Mouse (Mus musculus): ENCODE results near the gene Slc35a2. TPM values are rescaled to one million over a fixed set of nuclear protein-coding genes. Genes with fewer than 3 reads are reported as not detected.

Slc35a2 gene
- polyA plus RNA-seq, 2 experiments, result 6.7 to 13.1 TPM

GRCm38 (mm10) chrX:7869826-7870225, 14.0 kb upstream of the Slc35a2 start:
- no peak overlapping the region for H3K27ac ChIP-seq
- H3K9me3 ChIP-seq (ENCODE audit: control insufficient read depth, low read length), result no peaks in the 10 kb centered on the region
- WGBS (ENCODE audit: insufficient replicate concordance), result 65% methylated on average over 3 of the region's 3 CpGs
- H3K4me3 ChIP-seq (ENCODE audit: insufficient read depth in 1 of 2, low read depth in 2 of 2, low read length in 2 of 2), result no peak overlapping the region
- no peak for TF ChIP-seq EP300 (IDR thresholded peaks at IDR 0.05; ENCODE audit: low read depth)
- no peak for TF ChIP-seq CTCF (IDR thresholded peaks at IDR 0.05; ENCODE audit: low read depth)
- DNase-seq (ENCODE audit: low read depth in 3 of 3, low spot score in 3 of 3) (no peak), ATAC-seq (ENCODE audit: insufficient read depth) (no peak)
- no peak overlapping the region for H3K4me2 ChIP-seq (ENCODE audit: low read depth)
- H3K27me3 ChIP-seq (ENCODE audit: control insufficient read depth, insufficient read depth, low read length), result no peaks in the 10 kb centered on the region
- H3K4me1 ChIP-seq (replicated peaks; ENCODE audit: control insufficient read depth in 2 of 2, insufficient read depth in 2 of 2, low read length in 1 of 2), result peaks cover 0 to 3% of the 10 kb centered on the region in 2 experiments; a peak in 1 of 4 replicates
- H3K36me3 ChIP-seq (replicated peaks; ENCODE audit: control insufficient read depth, insufficient read depth, low read depth), result peaks cover 27% of the 10 kb centered on the region
- H3K9ac ChIP-seq (replicated peaks), result no peak overlapping the region

- peaks cover 0 to 11% of the 10 kb centered on the region in 2 experiments; a peak in 3 of 4 replicates for H3K4me1 ChIP-seq (replicated peaks; ENCODE audit: control insufficient read depth in 2 of 2, insufficient read depth in 2 of 2, low read length in 1 of 2)
- TF ChIP-seq CTCF (IDR thresholded peaks at IDR 0.05; ENCODE audit: low read depth) (no peak), EP300 (IDR thresholded peaks at IDR 0.05; ENCODE audit: low read depth) (no peak)
- ATAC-seq (ENCODE audit: insufficient read depth), result peak; percentile 95
- H3K4me2 ChIP-seq (ENCODE audit: low read depth), result peak within 1 kb of the TSS; percentile 74
- H3K9me3 ChIP-seq (ENCODE audit: control insufficient read depth, low read length), result no peaks in the 10 kb centered on the region
- peak within 1 kb of the TSS; percentile 3; the same call in 1 of the 2 replicates for H3K9ac ChIP-seq (replicated peaks)
- no peaks in the 10 kb centered on the region for H3K27me3 ChIP-seq (ENCODE audit: control insufficient read depth, insufficient read depth, low read length)
- H3K4me3 ChIP-seq (ENCODE audit: insufficient read depth in 1 of 2, low read depth in 2 of 2, low read length in 2 of 2), result peak within 1 kb of the TSS; percentile 53 to 62
- no peak within 1 kb of the TSS for H3K27ac ChIP-seq
- peaks cover 12% of the 10 kb centered on the region for H3K36me3 ChIP-seq (replicated peaks; ENCODE audit: control insufficient read depth, insufficient read depth, low read depth)
- DNase-seq (ENCODE audit: low read depth in 3 of 3, low spot score in 3 of 3), result peak; percentile 71 to 78 (median 76)
- WGBS (ENCODE audit: insufficient replicate concordance), result 11% methylated on average over 26 of the region's 38 CpGs
Measured at GRCm38 (mm10) chrX:7878007-7878419, 5.8 kb upstream of the Slc35a2 start, which contains the start of gene Pim2. Pim2 (plus strand) TSS chrX:7878262.

GRCm38 (mm10) chrX:7878495-7878894, 5.3 kb upstream of the Slc35a2 start:
- WGBS (ENCODE audit: insufficient replicate concordance), result 23% methylated on average over 21 of the region's 21 CpGs
- ATAC-seq (ENCODE audit: insufficient read depth) (peak; percentile 14; the same call in 1 of the 2 replicates), DNase-seq (ENCODE audit: low read depth in 3 of 3, low spot score in 3 of 3) (no peak)
- H3K4me3 ChIP-seq (ENCODE audit: insufficient read depth in 1 of 2, low read depth in 2 of 2, low read length in 2 of 2), result peak overlapping the region; percentile 47 to 53
- H3K9ac ChIP-seq (replicated peaks), result no peak overlapping the region
- H3K27me3 ChIP-seq (ENCODE audit: control insufficient read depth, insufficient read depth, low read length), result no peaks in the 10 kb centered on the region
- H3K4me1 ChIP-seq (replicated peaks; ENCODE audit: control insufficient read depth in 2 of 2, insufficient read depth in 2 of 2, low read length in 1 of 2), result peaks cover 0 to 11% of the 10 kb centered on the region in 2 experiments; a peak in 3 of 4 replicates
- H3K9me3 ChIP-seq (ENCODE audit: control insufficient read depth, low read length), result no peaks in the 10 kb centered on the region
- peak overlapping the region; percentile 74 for H3K4me2 ChIP-seq (ENCODE audit: low read depth)
- H3K27ac ChIP-seq, result no peak overlapping the region
- H3K36me3 ChIP-seq (replicated peaks; ENCODE audit: control insufficient read depth, insufficient read depth, low read depth), result peaks cover 7% of the 10 kb centered on the region
- TF ChIP-seq CTCF (IDR thresholded peaks at IDR 0.05; ENCODE audit: low read depth) (no peak), EP300 (IDR thresholded peaks at IDR 0.05; ENCODE audit: low read depth) (no peak)

GRCm38 (mm10) chrX:7879819-7880218, 4.0 kb upstream of the Slc35a2 start:
- H3K4me2 ChIP-seq (ENCODE audit: low read depth), result peak overlapping the region; percentile 74; the same call in 1 of the 2 replicates
- ATAC-seq (ENCODE audit: insufficient read depth) (no peak), DNase-seq (ENCODE audit: low read depth in 3 of 3, low spot score in 3 of 3) (peak; percentile 33 to 49 (median 39))
- H3K36me3 ChIP-seq (replicated peaks; ENCODE audit: control insufficient read depth, insufficient read depth, low read depth), result no peaks in the 10 kb centered on the region; the same call in 1 of the 2 replicates
- H3K9me3 ChIP-seq (ENCODE audit: control insufficient read depth, low read length), result no peaks in the 10 kb centered on the region
- no peaks in the 10 kb centered on the region for H3K27me3 ChIP-seq (ENCODE audit: control insufficient read depth, insufficient read depth, low read length)
- TF ChIP-seq EP300 (IDR thresholded peaks at IDR 0.05; ENCODE audit: low read depth), result no peak
- TF ChIP-seq CTCF (IDR thresholded peaks at IDR 0.05; ENCODE audit: low read depth), result peak; percentile 69
- no peak overlapping the region for H3K27ac ChIP-seq
- WGBS (ENCODE audit: insufficient replicate concordance), result 8% methylated on average over 11 of the region's 11 CpGs
- H3K4me3 ChIP-seq (ENCODE audit: insufficient read depth in 1 of 2, low read depth in 2 of 2, low read length in 2 of 2), result no peak overlapping the region
- peaks cover 0 to 13% of the 10 kb centered on the region in 2 experiments; a peak in 3 of 4 replicates for H3K4me1 ChIP-seq (replicated peaks; ENCODE audit: control insufficient read depth in 2 of 2, insufficient read depth in 2 of 2, low read length in 1 of 2)
- H3K9ac ChIP-seq (replicated peaks), result no peak overlapping the region

- DNase-seq (ENCODE audit: low read depth in 3 of 3, low spot score in 3 of 3) (no peak), ATAC-seq (ENCODE audit: insufficient read depth) (no peak)
- Histone ChIP-seq H3K4me1 (replicated peaks; ENCODE audit: control insufficient read depth in 2 of 2, insufficient read depth in 2 of 2, low read length in 1 of 2) (peaks cover 0 to 5% of the 10 kb centered on the region in 2 experiments; a peak in 1 of 4 replicates), H3K9ac (replicated peaks) (peak overlapping the region; percentile 59), H3K27ac (no peak overlapping the region), H3K36me3 (replicated peaks; ENCODE audit: control insufficient read depth, insufficient read depth, low read depth) (0 out of 2 replicates have a peak, but pooled peaks cover 3% of the 10 kb centered on the region), H3K9me3 (ENCODE audit: control insufficient read depth, low read length) (no peaks in the 10 kb centered on the region), H3K27me3 (ENCODE audit: control insufficient read depth, insufficient read depth, low read length) (no peaks in the 10 kb centered on the region), H3K4me3 (ENCODE audit: insufficient read depth in 1 of 2, low read depth in 2 of 2, low read length in 2 of 2) (peak overlapping the region; percentile 56 to 78), H3K4me2 (ENCODE audit: low read depth) (peak overlapping the region; percentile 72)
- TF ChIP-seq EP300 (IDR thresholded peaks at IDR 0.05; ENCODE audit: low read depth) (no peak), CTCF (IDR thresholded peaks at IDR 0.05; ENCODE audit: low read depth) (no peak)
- 16% methylated on average over 13 of the region's 13 CpGs for WGBS (ENCODE audit: insufficient replicate concordance)
Measured at GRCm38 (mm10) chrX:7898211-7898610, 14.4 kb downstream of the Slc35a2 start.

Data from liver, embryonic 14.5 days (tissue).